Mouse (Mus musculus) heart, embryonic 15.5 days (tissue): ENCODE data around the gene Agps. TPM values are rescaled to one million over a fixed set of nuclear protein-coding genes. Genes with fewer than 3 reads are reported as not detected.

Experiments used
- ATAC-seq: fragments of 200-750 bp; cut with Nextera tagmentation; replicated peaks from 2 replicates; pipeline ENCODE4 v1.8.0; 2017; ENCODE audit warnings: low read depth, moderate TSS enrichment; ENCODE audit not compliant: insufficient number of reproducible peaks, insufficient read depth, low FRiP score
- H3K27ac ChIP-seq: fragments of 300-500 bp; sonication (generic); 2 replicates; pipeline ENCODE4 v1.5.1; 2015; ENCODE audit warnings: mild to moderate bottlenecking, inconsistent platforms
- H3K27me3 ChIP-seq: fragments of 300-500 bp; sonication (generic); 2 replicates; pipeline ENCODE4 v1.6.1; 2015; ENCODE audit warnings: inconsistent platforms
- H3K36me3 ChIP-seq: fragments of 300-500 bp; sonication (generic); 2 replicates; pipeline ENCODE4 v1.6.1; 2015; ENCODE audit warnings: mild to moderate bottlenecking, inconsistent platforms
- H3K4me1 ChIP-seq: fragments of 300-500 bp; sonication (generic); replicated peaks from 2 replicates; pipeline ENCODE4 v1.6.1; 2015; ENCODE audit warnings: inconsistent platforms
- H3K4me2 ChIP-seq: fragments of 300-500 bp; sonication (generic); 2 replicates; pipeline ENCODE4 v1.6.1; 2015; ENCODE audit warnings: inconsistent platforms, mild to moderate bottlenecking, moderate library complexity
- H3K4me3 ChIP-seq: fragments of 300-500 bp; sonication (generic); 2 replicates; pipeline ENCODE4 v1.5.1; 2015; ENCODE audit warnings: mild to moderate bottlenecking, inconsistent platforms
- H3K9ac ChIP-seq: fragments of 300-500 bp; sonication (generic); 2 replicates; pipeline ENCODE4 v1.6.1; 2015; ENCODE audit warnings: mild to moderate bottlenecking, inconsistent platforms
- H3K9me3 ChIP-seq: fragments of 300-500 bp; sonication (generic); replicated peaks from 2 replicates; pipeline ENCODE4 v1.6.1; 2016; ENCODE audit warnings: inconsistent platforms
- WGBS: fragments of 180-500 bp; shearing (Covaris S2); methylation state at CpG from one replicate; pipeline ENCODE4 v1.1.7; 2015; ENCODE audit warnings: mixed read lengths; 5-methylcytosine and 5-hydroxymethylcytosine counted together
- polyA plus RNA-seq: library from polyadenylated mRNA; unstranded; fragments of >200 nt; fragmentation: Nextera tagmentation; extraction: Ambion mirVana; gene quantifications from 2 replicates; pipeline ENCODE4 v1.2.1, GENCODE M21; 2015

Gene Agps
- polyA plus RNA-seq, 1 experiment from 2014 or later = 23.7 TPM

- 77% methylated on average over 7 of the region's 7 CpGs for WGBS
- no peak for ATAC-seq
- Histone ChIP-seq H3K4me2 (no peak overlapping the region), H3K36me3 (no peaks in the 10 kb centered on the region), H3K4me1 (peaks cover 13% of the 10 kb centered on the region), H3K9ac (no peak overlapping the region), H3K4me3 (no peak overlapping the region), H3K27ac (no peak overlapping the region), H3K27me3 (no peaks in the 10 kb centered on the region), H3K9me3 (no peaks in the 10 kb centered on the region)
These were observed 1.7 kb upstream of the Agps start for GRCm38 (mm10) chr2:75830233-75830632.

GRCm38 (mm10) chr2:75832781-75833180, 804 bp downstream of the Agps start:
- Histone ChIP-seq H3K27ac (peak overlapping the region; percentile 75), H3K4me2 (peak overlapping the region; percentile 74), H3K9ac (peak overlapping the region; percentile 79), H3K9me3 (no peaks in the 10 kb centered on the region), H3K4me3 (peak overlapping the region; percentile 80), H3K36me3 (no peaks in the 10 kb centered on the region), H3K27me3 (no peaks in the 10 kb centered on the region), H3K4me1 (peaks cover 13% of the 10 kb centered on the region)
- ATAC-seq = no peak
- 0% methylated on average over 5 of the region's 5 CpGs for WGBS

DNA sequence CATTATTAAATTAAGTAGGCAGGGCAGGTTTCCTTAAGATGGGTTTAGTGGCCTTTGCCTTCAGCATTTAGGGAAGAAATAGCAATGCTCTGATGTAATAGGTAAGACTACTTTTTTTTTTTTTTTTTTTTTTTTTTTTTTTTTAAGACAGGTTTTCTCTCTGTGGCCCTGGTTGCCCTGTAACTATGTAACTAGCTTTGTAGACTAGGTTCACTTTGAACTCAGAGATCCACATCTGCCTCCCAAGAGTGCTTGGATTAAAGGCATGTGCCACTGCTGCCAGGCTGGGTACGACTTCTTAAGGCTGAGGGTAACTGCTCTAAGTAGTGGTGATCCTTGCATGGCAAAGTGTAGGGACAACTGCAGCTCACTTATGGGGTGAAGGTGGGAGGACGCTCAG, 2.5 kb downstream of the Agps start:
- no peak overlapping the region for H3K4me3 ChIP-seq
- peaks cover 13% of the 10 kb centered on the region for H3K4me1 ChIP-seq
- ATAC-seq = no peak
- H3K27me3 ChIP-seq = no peaks in the 10 kb centered on the region
- no peak overlapping the region for H3K27ac ChIP-seq
- H3K9me3 ChIP-seq = no peaks in the 10 kb centered on the region
- no peaks in the 10 kb centered on the region for H3K36me3 ChIP-seq
- 87% methylated on average over 2 of the region's 2 CpGs for WGBS
- H3K9ac ChIP-seq = no peak overlapping the region
- H3K4me2 ChIP-seq = no peak overlapping the region

- Histone ChIP-seq H3K4me2 (no peak overlapping the region), H3K27me3 (no peaks in the 10 kb centered on the region), H3K9ac (no peak overlapping the region), H3K36me3 (no peaks in the 10 kb centered on the region), H3K4me1 (peaks cover 10% of the 10 kb centered on the region), H3K4me3 (no peak overlapping the region), H3K27ac (no peak overlapping the region), H3K9me3 (no peaks in the 10 kb centered on the region)
- 74% methylated on average over 2 of the region's 2 CpGs for WGBS
- no peak for ATAC-seq
These were observed 10.3 kb downstream of the Agps start for GRCm38 (mm10) chr2:75842302-75842701.

GRCm38 (mm10) chr2:75847708-75848107, 15.7 kb downstream of the Agps start:
- Histone ChIP-seq H3K4me2 (no peak overlapping the region), H3K36me3 (no peaks in the 10 kb centered on the region), H3K4me3 (no peak overlapping the region), H3K27ac (no peak overlapping the region), H3K9ac (no peak overlapping the region), H3K27me3 (no peaks in the 10 kb centered on the region), H3K9me3 (no peaks in the 10 kb centered on the region), H3K4me1 (peaks cover 4% of the 10 kb centered on the region)
- 97% methylated on average over 1 of the region's 1 CpGs for WGBS
- no peak for ATAC-seq

DNA sequence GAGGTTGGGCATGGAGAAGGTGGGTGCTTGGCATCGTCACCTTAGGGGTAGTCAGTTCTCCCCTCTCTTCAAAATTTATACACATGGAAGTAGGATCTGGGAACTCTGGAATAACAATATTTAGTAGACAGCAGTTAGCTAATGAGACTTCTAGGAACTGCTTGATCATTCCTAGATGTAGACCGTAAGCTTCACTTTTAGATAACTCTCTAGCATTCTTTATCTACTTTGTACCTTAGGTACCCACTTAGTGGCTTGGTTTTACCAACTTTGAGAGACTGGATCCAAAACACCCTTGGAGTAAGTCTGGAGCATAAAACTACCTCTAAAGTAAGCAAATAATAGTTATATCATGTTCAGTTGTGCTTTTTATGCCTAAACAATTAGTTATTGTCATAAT, 20.5 kb downstream of the Agps start:
- Histone ChIP-seq H3K9ac (no peak overlapping the region), H3K27me3 (no peaks in the 10 kb centered on the region), H3K9me3 (no peaks in the 10 kb centered on the region), H3K36me3 (peaks cover 7% of the 10 kb centered on the region; the same call in 1 of the 2 replicates), H3K4me2 (no peak overlapping the region), H3K4me1 (no peaks in the 10 kb centered on the region), H3K4me3 (no peak overlapping the region), H3K27ac (no peak overlapping the region)
- no peak for ATAC-seq
- 94% methylated on average over 2 of the region's 2 CpGs for WGBS

- ATAC-seq = no peak
- WGBS = 58% methylated on average over 3 of the region's 3 CpGs
- Histone ChIP-seq H3K27me3 (no peaks in the 10 kb centered on the region), H3K4me1 (no peaks in the 10 kb centered on the region), H3K9me3 (no peaks in the 10 kb centered on the region), H3K4me3 (no peak overlapping the region), H3K36me3 (peaks cover 14% of the 10 kb centered on the region; the same call in 1 of the 2 replicates), H3K9ac (no peak overlapping the region), H3K27ac (no peak overlapping the region), H3K4me2 (no peak overlapping the region)
These were observed 22.2 kb downstream of the Agps start for GRCm38 (mm10) chr2:75854136-75854535.

GRCm38 (mm10) chr2:75861115-75861514, 29.1 kb downstream of the Agps start:
- Histone ChIP-seq H3K27ac (no peak overlapping the region), H3K9me3 (no peaks in the 10 kb centered on the region), H3K4me3 (no peak overlapping the region), H3K36me3 (peaks cover 31% of the 10 kb centered on the region), H3K27me3 (no peaks in the 10 kb centered on the region), H3K4me1 (no peaks in the 10 kb centered on the region), H3K4me2 (no peak overlapping the region), H3K9ac (no peak overlapping the region)
- no peak for ATAC-seq
- 93% methylated on average over 3 of the region's 3 CpGs for WGBS

DNA sequence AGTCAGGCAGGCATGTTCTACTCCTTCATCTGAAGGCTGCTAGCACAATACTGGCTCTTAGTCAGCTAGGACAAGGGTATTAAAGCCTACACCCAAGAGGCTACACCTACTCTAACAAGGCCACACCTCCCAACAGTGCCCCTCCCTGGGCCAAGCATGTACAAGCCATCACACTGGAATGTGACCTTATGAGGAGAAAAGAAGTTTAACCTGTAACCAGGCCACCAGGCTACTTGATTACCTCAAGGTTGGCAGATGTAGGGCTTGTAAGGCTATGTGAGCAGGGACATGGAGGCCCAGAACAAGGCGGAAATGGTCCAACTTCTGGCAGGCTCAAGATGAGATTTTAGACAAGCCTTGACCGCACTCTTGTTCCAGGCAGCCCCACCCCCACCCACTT, 37.6 kb downstream of the Agps start:
- no peak for ATAC-seq
- 96% methylated on average over 2 of the region's 2 CpGs for WGBS
- H3K27ac ChIP-seq = no peak overlapping the region
- H3K4me1 ChIP-seq = no peaks in the 10 kb centered on the region
- peaks cover 14% of the 10 kb centered on the region for H3K36me3 ChIP-seq
- H3K9me3 ChIP-seq = no peaks in the 10 kb centered on the region
- H3K9ac ChIP-seq = no peak overlapping the region
- no peaks in the 10 kb centered on the region for H3K27me3 ChIP-seq
- no peak overlapping the region for H3K4me2 ChIP-seq
- H3K4me3 ChIP-seq = no peak overlapping the region

DNA sequence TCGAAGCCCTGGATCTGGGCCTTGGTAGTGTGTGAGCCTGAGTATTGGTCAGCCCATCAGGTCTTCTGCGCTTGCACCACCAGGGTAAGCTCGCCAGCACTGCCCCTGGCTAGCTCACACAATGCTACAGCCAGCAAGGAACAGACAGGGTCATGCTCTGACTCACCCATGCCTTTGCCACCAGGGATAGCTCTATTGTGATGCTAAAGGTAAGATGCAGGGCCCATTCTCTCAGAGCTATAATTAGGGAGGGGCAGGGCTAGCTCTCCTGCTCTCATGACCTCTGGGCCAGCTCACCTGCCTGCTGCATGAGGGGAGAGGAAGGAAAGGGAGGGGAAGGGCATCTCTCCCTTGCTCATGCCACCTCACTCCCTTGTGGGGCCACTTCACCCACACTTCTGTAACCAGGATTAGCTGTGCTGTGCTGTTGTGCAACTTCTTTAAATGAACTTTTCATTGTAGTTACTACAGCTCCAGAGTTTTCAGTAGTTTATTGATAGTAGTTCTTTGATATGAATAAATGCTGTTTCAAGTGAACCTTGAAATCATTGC, 42.1 kb downstream of the Agps start:
- no peak overlapping the region for H3K27ac ChIP-seq
- no peak overlapping the region for H3K9ac ChIP-seq
- WGBS = 80% methylated on average over 3 of the region's 3 CpGs
- ATAC-seq = no peak
- no peak overlapping the region for H3K4me3 ChIP-seq
- H3K4me2 ChIP-seq = no peak overlapping the region
- no peaks in the 10 kb centered on the region for H3K27me3 ChIP-seq
- H3K4me1 ChIP-seq = no peaks in the 10 kb centered on the region
- no peaks in the 10 kb centered on the region for H3K9me3 ChIP-seq
- no peaks in the 10 kb centered on the region for H3K36me3 ChIP-seq

- Histone ChIP-seq H3K4me3 (no peak overlapping the region), H3K27ac (no peak overlapping the region), H3K4me1 (no peaks in the 10 kb centered on the region), H3K27me3 (no peaks in the 10 kb centered on the region), H3K4me2 (no peak overlapping the region), H3K36me3 (no peaks in the 10 kb centered on the region), H3K9me3 (no peaks in the 10 kb centered on the region), H3K9ac (no peak overlapping the region)
- no peak for ATAC-seq
- WGBS = 47% methylated on average over 3 of the region's 3 CpGs
These were observed 47.8 kb downstream of the Agps start for GRCm38 (mm10) chr2:75879791-75880190.

- ATAC-seq = no peak
- Histone ChIP-seq H3K9me3 (no peaks in the 10 kb centered on the region), H3K4me1 (no peaks in the 10 kb centered on the region), H3K27ac (no peak overlapping the region), H3K36me3 (no peaks in the 10 kb centered on the region; the same call in 1 of the 2 replicates), H3K4me2 (no peak overlapping the region), H3K4me3 (no peak overlapping the region), H3K27me3 (no peaks in the 10 kb centered on the region), H3K9ac (no peak overlapping the region)
- WGBS = 50% methylated on average over 1 of the region's 1 CpGs
These were observed 51.6 kb downstream of the Agps start for GRCm38 (mm10) chr2:75883543-75883942.
